Mouse (Mus musculus): ENCODE measurements around the gene Araf. TPM values are rescaled to one million over a fixed set of nuclear protein-coding genes. Genes with fewer than 3 reads are reported as not detected.
"Not testable (repeated sequence)": the region's sequence is repeated elsewhere in the genome, so short reads cannot be mapped to it uniquely, and the experiment has no call there.

The Araf gene
- total RNA-seq (2021) = 10 to 100 TPM; 86.6 to 92.4 TPM
- long read RNA-seq, experiment 1, transcript Araf-201 (16 exons, 2,358 nt) = minor isoform, 25 of 87 reads
- long read RNA-seq, experiment 1, transcript Araf-202 (6 exons, 1,520 nt) = major isoform, 41 of 87 reads
- long read RNA-seq, experiment 1, partial matches to known transcripts = 7 of 87 reads
- long read RNA-seq, experiment 1, other reads (novel, unspliced or antisense) = 14 of 87 reads
- long read RNA-seq, experiment 2, transcript Araf-201 (16 exons, 2,358 nt) = minor isoform, 25 of 88 reads
- long read RNA-seq, experiment 2, transcript Araf-202 (6 exons, 1,520 nt) = major isoform, 33 of 88 reads
- long read RNA-seq, experiment 2, partial matches to known transcripts = 11 of 88 reads
- long read RNA-seq, experiment 2, other reads (novel, unspliced or antisense) = 18 of 88 reads

GRCm38 (mm10) chrX:20797681-20798080, at the start of gene Araf:
Gene Araf, plus strand, starts transcription at chrX:20797814.
- peak in 1 of 2 experiments; percentile 8 for DNase-seq (ENCODE audit: low spot score in 2 of 2)

- DNase-seq (ENCODE audit: low spot score in 2 of 2) = no peak
Measured at GRCm38 (mm10) chrX:20748829-20749228, 48.8 kb upstream of the Araf start.

DNA sequence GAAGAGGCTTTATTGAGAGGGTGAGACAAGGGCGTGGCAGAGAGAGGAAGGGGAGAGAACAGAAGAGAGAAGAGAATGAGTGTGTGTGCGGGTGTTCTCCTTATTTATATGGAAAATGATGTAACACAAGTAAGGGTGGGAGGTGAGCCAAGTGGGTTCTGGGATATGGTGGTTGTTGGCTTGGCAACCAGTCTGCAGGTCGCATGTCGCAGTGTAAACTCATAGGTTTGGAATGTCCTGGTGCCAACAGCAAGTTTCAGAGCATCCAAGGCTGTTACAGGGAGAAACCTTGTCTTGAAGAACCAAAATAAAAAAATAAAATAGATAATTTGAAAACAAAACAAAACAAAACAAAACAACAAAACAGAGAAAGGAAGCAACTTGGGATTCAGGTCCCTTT, 36.4 kb upstream of the Araf start:
- DNase-seq (ENCODE audit: low spot score in 2 of 2) = no peak

DNA sequence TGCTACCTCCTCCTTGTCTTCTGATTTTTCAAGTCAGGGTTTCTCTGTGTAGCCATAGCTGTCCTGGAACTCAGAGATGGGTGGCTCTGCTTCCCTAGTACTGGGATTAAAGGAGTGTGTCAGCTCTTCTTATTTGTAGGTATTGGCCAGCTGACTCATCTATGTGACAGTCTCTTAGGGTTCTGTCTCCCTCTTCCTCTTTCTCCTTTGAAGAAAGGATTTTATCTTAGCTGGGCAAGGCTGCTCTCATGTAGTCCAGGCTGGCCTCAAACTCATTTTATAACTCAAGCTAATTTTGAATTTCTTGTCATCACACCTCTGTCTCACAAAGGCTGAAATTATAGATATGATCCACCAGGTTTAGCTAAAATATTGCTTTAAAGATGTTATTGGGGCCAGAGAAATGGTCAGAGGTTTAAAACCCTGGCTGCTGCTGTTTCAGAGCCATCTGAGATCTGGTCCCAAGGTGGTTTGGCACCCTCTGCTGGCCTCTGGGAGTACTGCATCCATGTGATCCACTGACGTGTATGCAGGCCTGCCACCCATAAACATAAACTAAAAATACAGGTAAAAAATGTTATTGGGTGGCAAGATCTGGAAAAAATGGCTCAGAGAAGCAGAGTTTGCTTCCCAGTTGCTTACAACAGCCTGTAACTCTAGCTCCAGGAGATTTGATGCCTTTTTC, 26.8 kb upstream of the Araf start:
- DNase-seq (ENCODE audit: low spot score in 2 of 2) = peak; percentile 67 to 72

DNA sequence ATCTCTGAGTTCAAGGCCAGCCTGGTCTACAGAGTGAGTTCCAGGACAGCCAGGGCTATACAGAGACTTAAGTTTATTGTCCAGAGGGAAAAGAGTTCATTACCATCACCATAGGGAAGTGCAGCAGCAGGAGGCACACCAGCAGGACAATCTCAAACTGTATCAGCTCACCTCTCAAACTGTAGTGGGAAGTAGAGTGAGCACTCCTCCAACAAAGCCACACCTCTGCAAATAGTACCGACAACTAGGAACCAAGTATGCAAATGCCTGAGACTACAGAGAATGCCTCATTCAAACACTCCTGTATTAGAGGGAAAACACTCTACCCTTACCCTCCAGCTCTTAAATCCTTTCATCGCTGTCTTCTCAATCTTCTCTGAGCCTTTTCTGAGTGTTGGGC, 25.9 kb upstream of the Araf start:
- no peak for DNase-seq (ENCODE audit: low spot score in 2 of 2)

DNA sequence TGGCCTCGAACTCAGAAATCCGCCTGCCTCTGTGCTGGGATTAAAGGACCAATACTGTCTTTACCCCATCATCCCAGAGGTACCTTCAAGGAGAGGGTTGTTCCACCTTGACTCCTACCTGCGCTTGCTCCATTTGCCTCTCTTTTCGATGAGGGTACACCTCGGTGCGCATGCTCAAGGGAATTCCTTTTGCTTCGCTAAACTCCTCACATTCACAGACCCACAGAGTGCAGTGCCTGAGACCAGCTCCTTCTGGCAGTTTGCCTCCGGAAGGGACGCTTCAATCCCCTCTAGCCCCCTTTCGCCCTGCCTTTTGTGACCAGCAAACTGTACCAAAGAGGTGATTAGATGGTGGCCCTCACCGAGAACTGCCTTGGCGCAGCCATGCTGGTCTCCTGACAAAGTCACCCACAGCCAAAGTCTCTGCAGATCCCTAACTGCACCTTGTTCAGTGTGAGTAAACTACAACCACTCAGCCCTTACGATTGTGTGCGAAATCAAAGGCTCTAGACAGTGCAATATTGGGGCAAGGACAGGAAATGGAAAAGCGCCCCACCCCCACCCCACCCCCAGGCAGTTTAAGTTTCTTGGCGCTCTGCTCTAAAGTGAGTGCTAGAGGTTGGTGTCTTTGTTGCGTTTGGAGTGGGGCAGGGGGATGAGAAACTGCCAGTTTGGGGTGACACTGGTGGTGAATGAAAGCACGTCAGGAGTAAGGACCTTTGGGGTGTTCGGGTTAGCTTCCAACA, 22.2 kb upstream of the Araf start:
- no peak for DNase-seq (ENCODE audit: low spot score in 2 of 2)

- DNase-seq (ENCODE audit: low spot score in 2 of 2) = no peak
Measured at GRCm38 (mm10) chrX:20777619-20778018, 20.0 kb upstream of the Araf start.

DNA sequence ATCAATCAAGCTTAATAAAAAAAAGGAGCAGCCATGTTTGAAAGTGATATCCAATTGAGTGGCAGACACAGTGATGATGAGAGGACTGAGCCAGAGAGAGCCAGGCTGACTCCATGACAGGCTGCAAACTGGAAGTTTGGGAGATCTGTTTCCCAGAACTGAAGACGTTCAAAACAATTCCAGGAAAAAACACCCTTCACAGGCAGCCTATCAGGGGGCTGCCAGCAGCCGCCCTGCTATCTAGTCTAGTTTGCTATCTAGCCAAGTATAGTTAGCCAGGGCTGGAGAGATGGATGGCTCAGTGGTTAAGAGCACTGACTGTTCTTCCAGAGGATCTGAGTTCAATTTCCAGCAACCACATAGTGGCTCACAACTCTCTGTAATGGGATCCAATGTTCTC, 10.3 kb upstream of the Araf start:
- no peak for DNase-seq (ENCODE audit: low spot score in 2 of 2)

DNA sequence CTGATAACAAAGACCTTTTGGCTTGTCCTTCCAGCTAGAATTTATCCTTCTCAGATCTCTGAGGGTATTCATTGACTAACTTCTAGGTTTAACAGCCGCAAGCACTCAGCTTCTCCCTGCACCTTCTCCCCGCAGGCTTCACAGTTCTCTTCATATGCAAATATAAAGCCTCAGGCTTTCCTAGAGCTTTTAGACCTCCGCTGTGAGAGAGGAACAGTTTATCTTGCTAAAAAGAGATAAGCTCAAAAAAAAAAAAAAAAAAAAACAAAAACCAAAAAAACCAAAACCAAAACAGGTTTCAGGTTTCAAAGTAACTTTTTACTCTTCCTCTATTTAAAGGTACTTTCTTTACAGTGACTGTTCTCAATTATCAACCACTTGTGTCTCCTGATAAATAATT, 5.2 kb upstream of the Araf start:
- no peak for DNase-seq (ENCODE audit: low spot score in 2 of 2)

GRCm38 (mm10) chrX:20793230-20793629, 4.4 kb upstream of the Araf start:
- no peak for DNase-seq (ENCODE audit: low spot score in 2 of 2)

DNA sequence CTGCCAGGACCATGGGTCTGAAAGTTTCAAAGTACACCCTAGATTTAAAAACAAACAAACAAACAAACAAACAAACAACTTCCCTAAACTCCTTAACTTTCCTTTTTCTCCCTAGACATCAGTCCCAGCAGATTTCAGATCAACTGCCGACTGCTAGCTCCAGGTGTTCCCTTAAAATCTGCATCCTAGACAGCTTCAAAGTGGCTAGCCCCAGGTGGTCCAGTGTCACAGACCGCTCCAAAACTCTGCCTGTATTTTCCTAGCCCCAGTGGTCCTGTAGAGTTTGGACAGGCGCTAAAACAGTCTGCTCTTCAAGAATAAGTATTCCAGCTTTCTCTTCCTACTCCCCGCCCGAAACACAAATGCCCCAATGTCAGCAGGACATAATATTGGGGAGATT, 3.4 kb upstream of the Araf start:
- no peak for DNase-seq (ENCODE audit: low spot score in 2 of 2)

DNA sequence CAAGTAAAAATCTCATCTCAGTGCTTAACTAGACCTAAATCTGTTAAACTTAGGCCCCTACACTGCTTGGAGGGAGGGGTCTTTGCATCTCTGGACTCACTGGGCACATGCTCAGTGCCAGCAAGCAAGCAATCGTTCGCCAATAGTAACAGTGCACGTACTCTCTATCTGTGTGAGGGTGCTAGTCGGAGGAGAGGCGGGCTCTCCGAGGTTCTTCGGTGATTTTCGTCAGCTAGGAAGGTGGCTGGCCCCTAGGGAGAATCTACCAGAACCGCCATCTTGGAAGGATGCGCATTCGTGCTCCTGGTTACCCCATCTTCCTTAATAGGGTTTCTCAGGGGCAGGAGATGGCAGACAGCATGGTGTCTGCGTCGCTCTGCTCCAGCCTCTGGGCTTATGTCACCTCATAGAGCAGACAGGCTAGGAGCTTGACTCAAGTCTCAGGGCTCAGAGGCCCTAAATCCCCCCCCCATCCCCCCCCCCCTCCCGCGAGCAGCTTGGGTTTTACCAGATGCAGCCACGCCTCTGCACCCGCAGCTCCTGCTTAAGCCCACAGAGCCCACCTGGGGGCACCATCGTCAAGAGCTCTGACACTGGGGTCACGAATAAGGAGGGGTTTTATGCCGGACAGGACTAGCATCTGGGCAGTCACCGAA, 655 bp downstream of the Araf start:
- peak; percentile 26 to 63 for DNase-seq (ENCODE audit: low spot score in 2 of 2)

DNA sequence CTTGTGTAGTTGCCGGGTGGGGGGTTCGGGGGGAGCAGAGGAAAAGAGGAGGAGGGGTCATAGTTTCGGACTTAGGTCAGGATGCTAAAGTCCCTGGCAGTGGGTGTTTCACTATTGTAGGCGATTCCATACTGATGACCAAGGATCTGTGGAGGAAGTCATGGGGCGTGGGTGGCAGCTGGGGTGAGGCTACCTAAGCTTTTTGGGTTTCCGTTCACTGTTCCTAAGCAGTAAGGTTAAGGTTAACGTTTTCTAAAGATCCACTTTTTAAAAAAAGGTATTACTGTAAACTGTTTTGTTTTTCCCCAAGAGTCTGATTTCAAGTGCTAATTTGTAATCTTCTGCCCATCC, 1.2 kb downstream of the Araf start:
- no peak for DNase-seq (ENCODE audit: low spot score in 2 of 2)

- no peak for DNase-seq (ENCODE audit: low spot score in 2 of 2)
Measured at GRCm38 (mm10) chrX:20801456-20801855, 3.8 kb downstream of the Araf start.

GRCm38 (mm10) chrX:20804301-20804700, 6.7 kb downstream of the Araf start:
- not testable (repeated sequence) for DNase-seq (ENCODE audit: low spot score in 2 of 2)

GRCm38 (mm10) chrX:20806295-20806694, 8.7 kb downstream of the Araf start:
- DNase-seq (ENCODE audit: low spot score in 2 of 2) = no peak

DNA sequence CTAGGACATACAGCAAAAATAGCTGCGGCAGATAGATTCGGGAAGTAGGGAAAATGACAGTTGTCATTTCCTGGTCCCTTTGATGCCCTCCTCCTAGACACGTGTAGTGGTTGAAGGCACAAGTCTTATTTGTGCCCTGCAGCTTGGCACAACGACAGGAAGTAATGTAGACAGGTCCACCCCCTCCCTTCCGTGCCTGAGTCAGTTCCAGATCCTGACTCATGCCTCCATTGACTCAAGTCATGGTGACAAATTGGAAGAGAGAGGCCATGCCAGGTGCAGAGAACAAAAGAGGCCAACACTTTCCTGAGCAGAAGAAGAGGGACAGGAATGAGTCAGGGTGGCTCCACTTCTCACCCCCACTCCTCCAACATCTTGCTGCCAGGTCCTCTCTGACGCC, 19.4 kb downstream of the Araf start:
- no peak for DNase-seq (ENCODE audit: low spot score in 2 of 2)

- DNase-seq (ENCODE audit: low spot score in 2 of 2) = peak; percentile 75 to 85
Measured at GRCm38 (mm10) chrX:20819204-20819628, 21.6 kb downstream of the Araf start.

- peak in 1 of 2 experiments; percentile 53 for DNase-seq (ENCODE audit: low spot score in 2 of 2)
Measured at GRCm38 (mm10) chrX:20819708-20820426, 22.3 kb downstream of the Araf start.

DNA sequence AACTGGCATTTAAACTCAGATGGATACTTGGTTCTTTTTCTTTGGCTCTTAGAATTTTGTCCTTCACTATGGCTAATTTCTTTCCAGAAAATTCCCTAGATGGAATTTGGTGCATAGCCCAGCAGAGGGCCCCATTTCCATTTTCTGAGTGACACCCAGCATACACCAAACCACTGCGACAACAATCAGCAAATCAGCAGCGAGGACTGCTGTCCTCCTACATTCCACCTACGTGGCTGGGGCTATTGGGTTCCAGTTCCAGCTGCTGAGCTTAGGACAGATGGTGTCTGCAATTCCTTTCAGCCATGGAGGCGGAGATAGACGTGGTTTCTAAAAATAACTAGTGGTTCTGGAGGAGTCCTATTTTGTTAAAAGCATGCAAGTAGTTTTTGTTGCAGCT, 31.3 kb downstream of the Araf start:
- peak; percentile 32 to 45 for DNase-seq (ENCODE audit: low spot score in 2 of 2)

- no peak for DNase-seq (ENCODE audit: low spot score in 2 of 2)
Measured at GRCm38 (mm10) chrX:20847232-20847631, 49.6 kb downstream of the Araf start.

Data from gastrocnemius, postnatal 4 days (tissue).